Mouse (Mus musculus) left cerebral cortex, postnatal 25 days (tissue): ENCODE measurements at regions not wholly inside any gene's neighbourhood (a gene's known extent, or its start where the extent isn't known, plus 50 kb on each side); places are given as distances from the start of the nearest gene placed in this dataset.

Experiments used
- DNase-seq, 2 experiments: peaks; one replicate each; pipeline ENCODE4 v3.0.0; 2022; ENCODE audit warnings: low spot score in 2 of 2, mixed read lengths in 1 of 2
- intact Hi-C: fragments of 180-260 bp; cut with DNase I; formaldehyde crosslinking; loops from one replicate; pipeline ENCODE4 v1.15.1; 2025
- microRNA-seq, 2 experiments: library from miRNA; unstranded; fragments of <30 nt; microRNA quantifications; one replicate each; pipeline ENCODE4 v1.2.0; 2022

DNA sequence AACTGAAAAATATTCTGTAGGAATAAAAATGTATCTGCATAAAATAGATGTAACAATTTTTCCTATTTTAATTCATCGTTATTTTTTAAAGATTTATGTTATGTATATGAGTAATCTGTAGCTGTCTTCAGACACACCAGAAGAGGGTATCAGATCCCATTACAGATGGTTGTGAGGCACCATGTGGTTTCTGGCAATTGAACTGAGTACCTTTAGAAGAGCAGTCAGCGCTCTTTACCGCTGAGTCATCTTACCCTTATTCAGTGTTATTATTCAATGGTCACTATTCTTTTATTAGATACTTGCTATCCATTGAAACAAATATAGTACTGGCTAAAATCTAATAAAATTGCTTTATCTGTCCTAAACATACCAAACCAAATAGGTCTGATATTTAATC is 820.7 kb upstream of the Nrxn1 start:
- DNase-seq: no peak
- intact Hi-C loops: no loop called here

- intact Hi-C loops: loop anchor here (10.0 kb wide), 1 partner anchor 808 kb away; the partner anchor contains the start of gene Nrxn1
- DNase-seq: peak in 1 of 2 experiments; percentile 23
These were observed 810.2 kb upstream of the Nrxn1 start for GRCm38 (mm10) chr17:91903092-91903491.

DNA sequence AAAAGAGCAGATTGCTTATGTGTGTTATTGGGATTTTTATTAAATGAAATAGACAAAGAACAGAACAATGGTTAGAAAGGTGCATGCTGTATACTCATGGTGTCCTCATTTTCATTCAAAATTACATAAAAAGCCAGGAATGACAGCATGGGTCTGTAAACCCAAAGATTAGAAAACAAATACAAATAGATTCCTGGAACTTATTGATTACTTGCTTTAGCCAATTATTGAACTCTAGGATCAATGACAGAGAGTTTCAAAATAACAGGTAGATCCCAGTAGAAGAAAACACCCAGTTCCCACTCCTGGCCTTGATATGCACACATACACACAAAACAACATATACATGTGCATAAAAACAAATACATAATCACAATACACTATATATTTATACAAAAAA is 782.4 kb upstream of the Nrxn1 start:
- intact Hi-C loops: no loop called here
- no peak for DNase-seq

- intact Hi-C loops: no loop called here
- no peak for DNase-seq
These were observed 769.3 kb upstream of the Nrxn1 start for GRCm38 (mm10) chr17:91862152-91862551.

Small RNAs in the stretch of these regions (microRNA-seq; reads per million reads assigned to microRNA genes)
- gene Gm44345: 0 reads per million in 2 experiments
